Comparison of ENCODE assay signal across 11 mouse cellular contexts in genomic region chr14:4334476-4335080, GRCm38 (mm10). TPM values are rescaled to one million over a fixed set of nuclear protein-coding genes. Genes with fewer than 3 reads are reported as not detected.
A peak's percentile ranks its signal among the peaks of the same experiment; 100 is the strongest.
DNase-seq lines count a peak whose midpoint lies in the region; ATAC-seq and TF ChIP-seq lines count a peak whose summit lies in the region.
"Not testable (repeated sequence)": the region's sequence is repeated elsewhere in the genome, so short reads cannot be mapped to it uniquely, and the experiment has no call there.
"Had no signal": no experiment of that assay in that cellular context is flagged by ENCODE, and none has a peak within 500 bp of the region (broad histone marks: within the 10 kb centered on the region; RNA-seq: fewer than 3 reads in every experiment).

Gene 2610042L04Rik, plus strand, starts transcription at chr14:4334763.

- not testable (repeated sequence) for TF ChIP-seq CTCF in cortical plate, adult 2 months (IDR thresholded peaks at IDR 0.05; ENCODE audit: extremely low read depth, insufficient read depth, low read length); heart, postnatal 0 days (IDR thresholded peaks at IDR 0.05; ENCODE audit: low read depth)

- not testable (repeated sequence) for H3K4me1 ChIP-seq in cortical plate, adult 2 months (ENCODE audit: control insufficient read depth, insufficient read depth, low read length); forebrain, embryonic 13.5 days; heart, postnatal 0 days (ENCODE audit: control insufficient read depth, insufficient read depth); kidney, embryonic 14.5 days (ENCODE audit: control insufficient read depth, insufficient read depth, low read length); limb, embryonic 14.5 days (ENCODE audit: control insufficient read depth, insufficient read depth, low read length); midbrain, embryonic 13.5 days (replicated peaks)

- not testable (repeated sequence) for TF ChIP-seq POLR2A in cortical plate, adult 2 months (IDR thresholded peaks at IDR 0.05; ENCODE audit: extremely low read depth, insufficient read depth, low read length); limb, embryonic 14.5 days (IDR thresholded peaks at IDR 0.05; ENCODE audit: borderline replicate concordance, extremely low read depth, insufficient read depth, insufficient read length)

- not testable (repeated sequence) for H3K9me3 ChIP-seq in forebrain, embryonic 13.5 days (replicated peaks); heart, postnatal 0 days (replicated peaks; ENCODE audit: control insufficient read depth, low read length); kidney, embryonic 14.5 days (ENCODE audit: control insufficient read depth, low read length); limb, embryonic 14.5 days (ENCODE audit: control insufficient read depth, low read length); midbrain, embryonic 13.5 days

- peak within 1 kb of the TSS; percentile 31; the same call in 1 of the 2 replicates for H3K4me3 ChIP-seq in cortical plate, adult 2 months (ENCODE audit: insufficient read depth, low read length)
- peak within 1 kb of the TSS; percentile 46 for H3K4me3 ChIP-seq in forebrain, embryonic 13.5 days
- H3K4me3 ChIP-seq in heart, postnatal 0 days (ENCODE audit: low read depth, low read length): peak within 1 kb of the TSS; percentile 25
- H3K4me3 ChIP-seq in kidney, embryonic 14.5 days (ENCODE audit: low read length): peak within 1 kb of the TSS; percentile 32
- H3K4me3 ChIP-seq in limb, embryonic 14.5 days (replicated peaks; ENCODE audit: low read length): peak within 1 kb of the TSS; percentile 33
- H3K4me3 ChIP-seq in midbrain, embryonic 13.5 days (replicated peaks): peak within 1 kb of the TSS; percentile 47

- peak; percentile 15 for DNase-seq in CD4-positive helper T cell, adult 2 months (ENCODE audit: low read depth, low spot score)
- peak; percentile 3 for DNase-seq in heart, postnatal 0 days (ENCODE audit: low spot score)
- peak; percentile 3 for DNase-seq in limb, embryonic 14.5 days (ENCODE audit: low spot score)
- peak; percentile 4 for DNase-seq in right cerebral cortex, postnatal 14 days

- H3K27me3 ChIP-seq in forebrain, embryonic 13.5 days; heart, postnatal 0 days (ENCODE audit: control insufficient read depth, insufficient read depth, low read length); kidney, embryonic 14.5 days (ENCODE audit: control insufficient read depth, insufficient read depth, low read length); limb, embryonic 14.5 days (ENCODE audit: control insufficient read depth, insufficient read depth, low read length); midbrain, embryonic 13.5 days: not testable (repeated sequence)

- peak within 1 kb of the TSS; percentile 68 for H3K4me2 ChIP-seq in forebrain, embryonic 13.5 days
- H3K4me2 ChIP-seq in heart, postnatal 0 days (ENCODE audit: low read depth, low read length): peak within 1 kb of the TSS; percentile 49
- H3K4me2 ChIP-seq in kidney, embryonic 14.5 days (replicated peaks; ENCODE audit: low read depth, low read length): peak within 1 kb of the TSS; percentile 55
- peak within 1 kb of the TSS; percentile 56 for H3K4me2 ChIP-seq in limb, embryonic 14.5 days (replicated peaks; ENCODE audit: low read depth, low read length, severe bottlenecking)
- peak within 1 kb of the TSS; percentile 65 for H3K4me2 ChIP-seq in midbrain, embryonic 13.5 days (replicated peaks)

- WGBS in forebrain, embryonic 13.5 days: 3% methylated on average over 25 of the region's 48 CpGs
- WGBS in heart, postnatal 0 days: 1% methylated on average over 13 of the region's 48 CpGs
- whole genome bisulfite sequencing in kidney, embryonic 14.5 days: under 1% methylated on average over 26 of the region's 48 CpGs
- WGBS in limb, embryonic 14.5 days: 3% methylated on average over 20 of the region's 48 CpGs
- WGBS in midbrain, embryonic 13.5 days: 4% methylated on average over 29 of the region's 48 CpGs

- not testable (repeated sequence) for H3K27ac ChIP-seq in cortical plate, adult 2 months (ENCODE audit: insufficient read depth, low read length); forebrain, embryonic 13.5 days; heart, postnatal 0 days (ENCODE audit: low read depth); kidney, embryonic 14.5 days (ENCODE audit: low read depth, low read length); limb, embryonic 14.5 days (replicated peaks; ENCODE audit: low read depth, low read length); midbrain, embryonic 13.5 days

- not testable (repeated sequence) for ATAC-seq in forebrain, embryonic 13.5 days; heart, postnatal 0 days (ENCODE audit: insufficient read depth, low read depth); kidney, embryonic 14.5 days (ENCODE audit: low FRiP score, low TSS enrichment); limb, embryonic 14.5 days (ENCODE audit: low FRiP score, low read depth); midbrain, embryonic 13.5 days

- not testable (repeated sequence) for H3K36me3 ChIP-seq in forebrain, embryonic 13.5 days (ENCODE audit: poor library complexity, severe bottlenecking); heart, postnatal 0 days (replicated peaks; ENCODE audit: control insufficient read depth, insufficient read depth, low read length); kidney, embryonic 14.5 days (ENCODE audit: control insufficient read depth, insufficient read depth, low read length); limb, embryonic 14.5 days (ENCODE audit: control insufficient read depth, insufficient read depth, low read length); midbrain, embryonic 13.5 days

- peak within 1 kb of the TSS; percentile 52 for H3K9ac ChIP-seq in forebrain, embryonic 13.5 days
- H3K9ac ChIP-seq in heart, postnatal 0 days (replicated peaks; ENCODE audit: low read depth, low read length); kidney, embryonic 14.5 days (ENCODE audit: low read depth, low read length): not testable (repeated sequence)
- H3K9ac ChIP-seq in limb, embryonic 14.5 days (ENCODE audit: low read depth, low read length, severe bottlenecking): 0 out of 2 replicates have a peak within 1 kb of the TSS, but pooled peaks have one; percentile 7
- peak within 1 kb of the TSS; percentile 66 for H3K9ac ChIP-seq in midbrain, embryonic 13.5 days (replicated peaks)

- not testable (repeated sequence) for TF ChIP-seq EP300 in heart, postnatal 0 days (IDR thresholded peaks at IDR 0.05; ENCODE audit: low read depth)

RNA-seq across cellular contexts. Expression of gene 2610042L04Rik, which starts in this region (rescaled TPM):
- 0.50 and 0.81 TPM in 2 replicates for polyA plus RNA-seq in cortical plate, adult 2 months (2012; rRNA removed)
- 2.2 and 3.5 TPM in 2 replicates for polyA plus RNA-seq in forebrain, embryonic 13.5 days (2015; fragmentation: Nextera tagmentation; extraction: Ambion mirVana)
- total RNA-seq in heart, postnatal 0 days (2014; rRNA removed; ENCODE audit: low replicate concordance): not detected in 2 replicates
- polyA plus RNA-seq in heart, postnatal 0 days (2015; fragmentation: Nextera tagmentation; extraction: Ambion mirVana): 0.07 TPM in 1 of 2 replicates, not detected in the other
- polyA plus RNA-seq in kidney, embryonic 14.5 days (2014; fragmentation: Nextera tagmentation; extraction: Ambion mirVana): 0.14 TPM in 1 of 2 replicates, not detected in the other
- polyA plus RNA-seq in limb, embryonic 14.5 days (2012; rRNA removed): 0.15 and 0.38 TPM in 2 replicates
- polyA plus RNA-seq in limb, embryonic 14.5 days (2014; fragmentation: Nextera tagmentation; extraction: Ambion mirVana): 0.12 and 0.28 TPM in 2 replicates
- polyA plus RNA-seq in midbrain, embryonic 13.5 days (2015; fragmentation: Nextera tagmentation; extraction: Ambion mirVana): 2.8 and 3.4 TPM in 2 replicates
- total RNA-seq: gastrocnemius, postnatal 25 days had no signal
- polyA plus RNA-seq: erythroblast, embryonic 14.5 days; spleen, adult 2 months had no signal

Comparison
In these comparisons a context has a peak if more than half of its experiments do, and no peak if none do; other contexts are left out.
1. Peak in DNase-seq, H3K4me3 ChIP-seq and H3K4me2 ChIP-seq in heart, postnatal 0 days; RNA of the gene not detected or under 1 TPM.
2. Peak in DNase-seq, H3K4me3 ChIP-seq, H3K9ac ChIP-seq and H3K4me2 ChIP-seq in limb, embryonic 14.5 days; RNA of the gene not detected or under 1 TPM.